Mouse (Mus musculus) cerebellum, postnatal 25 days (tissue): ENCODE measurements at regions not wholly inside any gene's neighbourhood (a gene's known extent, or its start where the extent isn't known, plus 50 kb on each side); places are given as distances from the start of the nearest gene placed in this dataset.

ENCODE experiments used
- DNase-seq, 2 experiments: peaks; one replicate each; pipeline ENCODE4 v3.0.0; 2021; ENCODE audit warnings: mixed read lengths in 2 of 2

DNA sequence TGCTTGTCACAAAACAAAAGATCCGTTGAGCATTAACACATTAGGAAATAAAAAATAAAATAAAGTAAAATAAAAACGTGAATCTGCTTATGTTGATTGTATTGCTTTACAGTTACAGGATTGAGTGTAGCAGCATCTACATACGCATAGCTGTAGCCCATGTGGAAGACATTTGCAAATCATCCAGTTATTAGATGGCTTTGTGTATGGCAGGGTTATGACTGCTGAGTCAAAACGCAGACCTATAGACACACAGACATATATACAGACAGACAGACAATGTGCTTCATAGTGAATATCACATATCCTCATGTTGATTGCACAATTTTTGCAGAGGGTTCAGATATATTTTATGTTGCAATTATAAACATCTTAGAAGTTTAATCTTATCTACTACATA, 64.5 kb downstream of the Gm11146 start:
- no peak for DNase-seq

- peak; percentile 25 to 36 for DNase-seq
Measured at GRCm38 (mm10) chr16:77536746-77537145, 65.1 kb downstream of the Gm11146 start.

GRCm38 (mm10) chr16:77536314-77536713, 65.6 kb downstream of the Gm11146 start:
- peak in 1 of 2 experiments; percentile 21 for DNase-seq

DNA sequence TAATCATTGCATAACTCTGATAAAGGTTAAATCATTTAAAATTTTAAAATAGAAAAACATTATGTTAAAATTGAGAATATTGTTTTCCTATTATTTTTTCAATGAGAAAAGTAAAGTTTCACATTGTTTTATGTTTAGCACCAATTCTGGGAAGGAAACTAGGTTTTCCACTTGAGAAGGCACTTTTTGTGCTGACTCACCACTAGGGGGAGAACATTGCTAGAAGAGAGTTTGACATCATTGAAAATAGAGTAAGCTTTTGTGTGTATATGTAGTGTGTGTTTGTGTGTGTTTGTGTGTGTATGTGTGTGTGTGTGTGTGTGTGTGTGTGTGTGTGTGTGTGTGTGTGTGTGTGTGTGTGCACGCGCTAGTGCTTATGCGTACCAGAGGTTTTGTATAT, 66.9 kb downstream of the Gm11146 start:
- DNase-seq, result peak; percentile 19 to 53

- no peak for DNase-seq
Measured at GRCm38 (mm10) chr16:77531596-77531995, 70.3 kb downstream of the Gm11146 start.

DNA sequence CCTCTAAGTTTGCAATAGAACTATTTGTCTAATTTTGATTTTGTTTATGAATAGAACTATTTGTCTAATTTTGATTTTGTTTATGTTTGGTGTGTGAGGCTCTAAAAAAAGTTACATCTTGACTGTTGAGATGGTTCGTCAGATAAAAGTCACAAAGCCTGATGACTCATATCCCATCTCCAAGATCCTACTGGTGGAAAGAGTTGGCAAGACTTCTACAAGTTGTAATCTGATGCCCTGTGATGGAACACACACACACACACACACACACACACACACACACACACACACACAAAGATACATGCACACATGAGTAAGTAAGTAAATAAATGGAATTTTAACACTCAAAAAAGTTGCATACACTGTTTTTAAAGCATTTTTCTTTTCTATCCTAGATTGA, 73.9 kb downstream of the Gm11146 start:
- no peak for DNase-seq

DNA sequence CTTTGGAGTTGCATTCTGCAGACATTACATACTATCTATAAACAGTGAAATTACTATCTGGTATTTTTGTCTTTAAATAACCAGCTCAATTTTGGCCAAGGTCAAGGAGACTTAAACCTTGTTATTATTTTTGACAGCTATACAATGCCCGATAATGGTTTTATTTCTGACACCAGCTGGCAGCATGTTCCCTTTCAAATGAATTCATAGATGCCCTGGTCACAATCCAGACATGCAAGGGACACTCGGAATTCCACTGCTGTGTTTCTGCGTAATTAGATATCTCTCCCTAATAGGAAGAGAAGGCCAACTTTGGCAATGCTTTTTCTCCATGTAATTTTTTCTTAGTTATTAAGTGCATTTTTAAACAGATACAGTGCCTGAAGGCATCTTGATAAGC, 87.3 kb downstream of the Gm11146 start:
- DNase-seq, result no peak

GRCm38 (mm10) chr16:77503556-77503955, 98.3 kb downstream of the Gm11146 start:
- no peak for DNase-seq

GRCm38 (mm10) chr16:77502916-77503315, 99.0 kb downstream of the Gm11146 start:
- DNase-seq, result no peak

- no peak for DNase-seq
Measured at GRCm38 (mm10) chr16:77502026-77502425, 99.9 kb downstream of the Gm11146 start.

GRCm38 (mm10) chr16:77500981-77501380, 100.9 kb downstream of the Gm11146 start:
- DNase-seq, result peak in 1 of 2 experiments; percentile 13

- peak in 1 of 2 experiments; percentile 11 for DNase-seq
Measured at GRCm38 (mm10) chr16:77500413-77500812, 101.5 kb downstream of the Gm11146 start.

GRCm38 (mm10) chr16:77499537-77500301, 102.2 kb downstream of the Gm11146 start:
- DNase-seq, result peak; percentile 31 to 67

GRCm38 (mm10) chr16:77495310-77495709, 106.6 kb downstream of the Gm11146 start:
- DNase-seq, result no peak

DNA sequence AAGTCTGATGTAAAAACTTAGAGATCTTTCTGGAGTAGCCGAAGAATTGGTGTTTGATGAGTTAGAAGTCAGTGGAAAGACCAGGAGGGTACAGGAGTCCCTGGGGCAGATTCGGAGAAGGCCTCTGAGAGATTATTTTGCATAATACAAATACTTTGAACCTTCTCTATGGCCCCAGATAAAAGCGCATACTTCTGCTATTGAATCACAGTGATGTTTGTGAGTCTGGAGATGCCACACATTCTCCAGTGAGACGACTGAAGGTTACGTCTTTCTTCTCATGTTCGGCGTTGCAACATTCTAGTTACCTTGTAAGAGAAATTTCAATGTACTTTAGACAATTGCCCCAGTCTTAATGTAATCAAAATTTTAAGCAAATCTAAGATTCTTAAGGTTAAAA, 107.9 kb downstream of the Gm11146 start:
- DNase-seq, result no peak

- no peak for DNase-seq
Measured at GRCm38 (mm10) chr16:77488155-77488554, 113.7 kb downstream of the Gm11146 start.

DNA sequence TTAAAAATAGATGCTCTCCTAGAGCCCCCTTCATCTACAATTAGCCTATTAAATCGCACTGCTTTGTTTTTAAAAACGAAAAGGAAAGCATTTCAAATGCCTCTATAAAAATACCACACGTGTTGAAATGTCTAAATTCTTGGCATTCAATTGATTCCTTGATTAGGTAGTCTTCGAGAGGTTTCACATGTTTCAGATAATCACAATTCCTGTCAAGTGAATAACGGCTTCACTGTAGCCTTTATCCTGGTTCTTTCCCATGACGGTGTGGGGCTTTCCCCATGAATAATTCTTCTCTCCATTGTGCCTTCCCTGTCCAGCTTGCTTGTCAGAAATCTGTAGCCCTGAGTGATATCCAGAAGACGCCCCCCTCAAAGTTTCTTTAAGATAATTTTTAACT, 122.1 kb downstream of the Gm11146 start:
- no peak for DNase-seq

DNA sequence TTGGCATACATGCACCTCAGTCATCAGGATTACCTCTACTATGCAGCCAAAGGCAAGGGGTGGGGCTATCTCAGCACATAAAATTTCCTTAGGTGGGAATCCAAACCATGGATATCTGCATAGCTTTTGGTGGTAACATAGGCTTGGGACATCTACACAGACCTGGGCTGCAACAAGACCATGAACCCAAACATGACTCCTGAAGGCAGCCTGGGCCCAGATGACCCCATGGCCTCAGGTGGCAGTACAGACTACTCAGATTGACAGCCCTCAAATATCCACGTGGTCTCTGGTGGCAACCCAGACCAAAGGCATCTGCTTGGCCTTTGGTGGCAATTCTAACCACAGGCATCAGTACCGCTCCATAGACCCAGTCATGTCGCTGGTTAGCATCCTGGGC, 130.0 kb downstream of the Gm11146 start:
- DNase-seq, result no peak

- DNase-seq, result no peak
Measured at GRCm38 (mm10) chr16:77469903-77470302, 132.0 kb downstream of the Gm11146 start.

DNA sequence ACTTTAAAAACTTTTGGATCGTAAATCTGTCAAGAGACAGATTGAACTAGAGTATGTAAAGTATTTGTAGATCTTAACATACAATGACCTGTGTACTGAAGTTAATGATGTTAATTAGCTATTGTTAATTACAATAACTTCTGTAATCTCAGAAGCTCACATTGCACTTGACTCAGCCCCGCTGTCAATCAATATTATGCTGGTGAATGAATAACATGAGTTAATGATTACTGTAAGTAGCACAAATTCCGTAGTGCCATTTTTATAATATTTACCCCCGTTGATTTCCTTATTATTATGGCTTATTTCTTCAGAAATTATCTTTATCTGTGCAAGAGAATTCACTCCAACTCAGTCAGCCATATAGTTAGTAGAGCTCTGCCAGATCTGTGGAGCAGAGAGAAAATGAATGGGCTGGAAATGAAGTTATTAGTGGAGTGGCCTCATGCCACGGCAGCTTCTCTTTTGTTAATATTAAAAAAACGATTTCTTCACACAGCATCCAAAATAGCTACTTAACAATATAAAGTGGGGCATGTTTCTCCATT, 132.5 kb downstream of the Gm11146 start:
- no peak for DNase-seq

GRCm38 (mm10) chr16:77467216-77467615, 134.7 kb downstream of the Gm11146 start:
- DNase-seq, result no peak

GRCm38 (mm10) chr16:77464623-77465022, 137.3 kb downstream of the Gm11146 start:
- no peak for DNase-seq

DNA sequence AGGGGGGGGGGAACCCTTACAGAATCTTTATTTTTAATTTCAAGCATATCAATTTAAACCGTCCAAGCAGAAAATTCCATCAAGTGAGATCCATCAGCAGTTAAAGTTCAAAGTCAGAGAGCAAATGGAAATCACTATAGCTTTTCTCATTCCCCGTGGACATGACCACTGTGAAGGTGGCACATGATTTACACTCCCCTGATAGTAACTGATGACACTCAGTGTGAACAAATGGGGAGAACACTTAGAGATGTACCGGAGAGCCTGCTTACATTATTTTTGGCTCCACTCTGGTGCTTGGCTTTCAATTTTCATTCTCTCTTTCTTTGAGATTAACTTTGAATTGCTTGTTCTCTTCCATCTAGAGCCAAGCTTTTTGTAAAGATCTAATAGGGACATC, 140.0 kb downstream of the Gm11146 start:
- DNase-seq, result no peak

GRCm38 (mm10) chr16:77461459-77461858, 140.4 kb downstream of the Gm11146 start:
- no peak for DNase-seq

DNA sequence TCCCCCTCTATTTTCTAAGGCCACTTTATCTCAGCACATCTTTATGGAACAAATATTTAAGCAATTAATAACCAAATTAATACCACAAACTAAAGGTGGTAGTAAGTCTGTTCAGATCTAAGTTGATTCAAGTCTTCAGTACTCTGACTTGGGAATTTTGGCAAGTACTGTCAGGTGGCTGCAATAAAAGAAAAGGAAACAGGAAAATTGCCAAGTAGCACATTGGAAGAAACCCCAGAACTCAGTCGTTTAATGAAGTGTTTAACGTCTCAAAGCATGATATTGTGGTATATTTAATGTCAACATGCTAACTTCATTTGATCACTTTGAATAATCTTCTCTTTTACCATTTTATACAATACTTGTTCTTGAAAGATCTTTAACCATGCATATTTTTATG, 142.2 kb downstream of the Gm11146 start:
- no peak for DNase-seq
